ENCODE assay signal across 20 mouse cellular contexts in the genomic region with DNA sequence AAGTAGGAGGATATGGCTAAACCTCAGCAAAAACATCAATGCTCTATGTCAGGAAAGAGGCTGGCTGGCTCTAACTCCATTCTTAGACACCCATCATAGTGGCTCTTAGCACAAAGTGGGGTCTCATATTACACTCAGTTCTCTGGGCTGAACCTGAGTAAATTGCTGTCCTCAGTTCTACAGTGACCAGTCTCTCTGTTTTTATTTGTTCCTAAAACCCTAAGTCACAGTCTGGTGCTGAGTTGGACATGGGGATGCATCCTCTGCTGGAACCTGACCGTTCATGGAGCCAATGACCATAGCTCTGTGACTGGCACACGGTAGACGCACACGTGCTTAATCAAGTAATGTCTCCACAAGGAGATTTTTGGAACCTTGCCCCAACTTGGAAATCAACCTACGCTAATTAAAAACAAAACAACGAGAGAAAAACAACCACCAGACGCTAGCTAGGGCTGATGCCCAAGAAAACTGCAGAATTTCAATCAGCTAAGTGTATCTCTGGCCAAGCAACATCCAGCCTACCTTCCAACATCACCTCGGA. TPM values are rescaled to one million over a fixed set of nuclear protein-coding genes. Genes with fewer than 3 reads are reported as not detected.
DNase-seq lines count a peak whose midpoint lies in the region; ATAC-seq and TF ChIP-seq lines count a peak whose summit lies in the region.
"Had no signal": no experiment of that assay in that cellular context is flagged by ENCODE, and none has a peak within 500 bp of the region (broad histone marks: within the 10 kb centered on the region; RNA-seq: fewer than 3 reads in every experiment).

No protein-coding gene starts in this region.

- 72% methylated on average over 8 of the region's 8 CpGs for WGBS in heart, adult 2 months
- WGBS in kidney, postnatal 0 days = 64% methylated on average over 8 of the region's 8 CpGs

- no peak for TF ChIP-seq POLR2A in heart, adult 2 months (IDR thresholded peaks at IDR 0.05; ENCODE audit: insufficient read depth, low read depth, low read length)

- intact Hi-C loops in heart, adult 2 months (cut with DNase I) = loop anchor here (10.0 kb wide), 1 partner anchor 253 kb away; no protein-coding TSS in a partner anchor
- intact Hi-C loops in left cerebral cortex, postnatal 10 days (cut with DNase I) = no loop called here

- H3K4me3 ChIP-seq in heart, adult 2 months = no peak overlapping the region
- H3K4me3 ChIP-seq in kidney, postnatal 0 days (replicated peaks; ENCODE audit: low read depth, low read length) = no peak overlapping the region
- H3K4me3 ChIP-seq: erythroblast, embryonic 14.5 days; hindbrain, embryonic 12.5 days; limb, embryonic 12.5 days; midbrain, embryonic 15.5 days; stomach, embryonic 15.5 days had no signal

- peaks cover 4% of the 10 kb centered on the region; the same call in 1 of the 2 replicates for H3K4me1 ChIP-seq in heart, adult 2 months (ENCODE audit: control insufficient read depth, insufficient read depth, low read length)
- no peaks in the 10 kb centered on the region for H3K4me1 ChIP-seq in kidney, postnatal 0 days (replicated peaks; ENCODE audit: insufficient read depth, low read length)
- H3K4me1 ChIP-seq: hindbrain, embryonic 12.5 days; limb, embryonic 12.5 days; midbrain, embryonic 15.5 days had no signal

- H3K36me3 ChIP-seq in heart, adult 2 months (ENCODE audit: control insufficient read depth, insufficient read depth, low read length) = no peaks in the 10 kb centered on the region
- H3K36me3 ChIP-seq in kidney, postnatal 0 days (ENCODE audit: insufficient read depth, low read length) = no peaks in the 10 kb centered on the region
- H3K36me3 ChIP-seq: hindbrain, embryonic 12.5 days; limb, embryonic 12.5 days; midbrain, embryonic 15.5 days; stomach, embryonic 15.5 days had no signal

- peak; percentile 68 to 78 for DNase-seq in cerebellum, postnatal 10 days
- no peak for DNase-seq in cerebellum, adult 9-11 months
- no peak for DNase-seq in heart, adult 2 months
- no peak for DNase-seq in heart, adult 9 months (ENCODE audit: low spot score in 2 of 2)
- peak; percentile 33 for DNase-seq in kidney, postnatal 0 days (ENCODE audit: low spot score)
- DNase-seq in kidney, adult 11 months = no peak
- peak; percentile 38 for DNase-seq in MN1 (ENCODE audit: low spot score)
- no peak for DNase-seq in left cerebral cortex, postnatal 10 days (ENCODE audit: extremely low spot score in 1 of 2, low spot score in 2 of 2)
- DNase-seq: embryo, embryonic 11 days; spleen, adult 18-20 months had no signal

- H3K79me2 ChIP-seq in heart, adult 2 months (replicated peaks; ENCODE audit: control insufficient read depth, insufficient read depth, low read length) = no peaks in the 10 kb centered on the region

- H3K4me2 ChIP-seq in kidney, postnatal 0 days (ENCODE audit: low read length) = no peak overlapping the region
- H3K4me2 ChIP-seq: hindbrain, embryonic 12.5 days; limb, embryonic 12.5 days; midbrain, embryonic 15.5 days; stomach, embryonic 15.5 days had no signal

- H3K27me3 ChIP-seq in heart, adult 2 months (ENCODE audit: control insufficient read depth, insufficient read depth, low read length) = no peaks in the 10 kb centered on the region
- H3K27me3 ChIP-seq in kidney, postnatal 0 days (ENCODE audit: insufficient read depth, low read length) = no peaks in the 10 kb centered on the region
- H3K27me3 ChIP-seq: CH12.LX; hindbrain, embryonic 12.5 days; limb, embryonic 12.5 days; midbrain, embryonic 15.5 days; Patski; stomach, embryonic 15.5 days had no signal

- no peaks in the 10 kb centered on the region for H3K9me3 ChIP-seq in kidney, postnatal 0 days (replicated peaks; ENCODE audit: low read length)
- H3K9me3 ChIP-seq: hindbrain, embryonic 12.5 days; limb, embryonic 12.5 days; midbrain, embryonic 15.5 days; stomach, embryonic 15.5 days had no signal

- ATAC-seq in kidney, postnatal 0 days (replicated peaks; ENCODE audit: low FRiP score, low read depth) = no peak
- ATAC-seq: intestine, embryonic 16.5 days; midbrain, embryonic 15.5 days; Patski had no signal

- no peak for TF ChIP-seq CTCF in heart, adult 2 months (IDR thresholded peaks at IDR 0.05)
- no peak for TF ChIP-seq CTCF in kidney, postnatal 0 days (IDR thresholded peaks at IDR 0.05; ENCODE audit: low read depth)

- peak overlapping the region; percentile 46 for H3K27ac ChIP-seq in heart, adult 2 months
- H3K27ac ChIP-seq in kidney, postnatal 0 days = 0 out of 2 replicates have a peak overlapping the region, but pooled peaks have one; percentile 44
- H3K27ac ChIP-seq: hindbrain, embryonic 12.5 days; limb, embryonic 12.5 days; liver, embryonic 14.5 days; macrophage; midbrain, embryonic 15.5 days; stomach, embryonic 15.5 days had no signal

- no peak for TF ChIP-seq EP300 in heart, adult 2 months (IDR thresholded peaks at IDR 0.05; ENCODE audit: insufficient read depth, low read depth, low read length)

- no peak overlapping the region for H3K9ac ChIP-seq in heart, adult 2 months (ENCODE audit: low read depth, low read length)
- no peak overlapping the region for H3K9ac ChIP-seq in kidney, postnatal 0 days (ENCODE audit: low read depth, low read length)
- H3K9ac ChIP-seq: hindbrain, embryonic 12.5 days; limb, embryonic 12.5 days; liver, embryonic 14.5 days; midbrain, embryonic 15.5 days; stomach, embryonic 15.5 days had no signal

RNA-seq across cellular contexts. Expression of a gene that starts 6.8 kb away (rescaled TPM):
- 10 to 100 TPM; 76.1 to 79.0 TPM for total RNA-seq in heart, adult 2 months (2021)
- polyA plus RNA-seq in heart, adult 2 months (2012; rRNA removed) = 41.7 and 83.0 TPM in 2 replicates
- polyA plus RNA-seq in kidney, postnatal 0 days (2015; fragmentation: Nextera tagmentation; extraction: Ambion mirVana) = 112 and 123 TPM in 2 replicates
- total RNA-seq in left cerebral cortex, postnatal 10 days (2021) = 10 to 100 TPM; 25.6 to 27.4 TPM

Comparison
In these comparisons a context has a peak if more than half of its experiments do, and no peak if none do; other contexts are left out.
1. DNase-seq: peak in cerebellum, postnatal 10 days (2 of 2), kidney, postnatal 0 days (single experiment) and MN1 (single experiment); none in cerebellum, adult 9-11 months (single experiment), heart, adult 2 months (0 of 2), heart, adult 9 months (0 of 2), kidney, adult 11 months (single experiment) and left cerebral cortex, postnatal 10 days (0 of 2).